Mouse (Mus musculus): ENCODE data around the gene Rbms3.

The Rbms3 gene

GRCm38 (mm10) chr9:117375776-117376175 lies 253.9 kb downstream of the Rbms3 start:
- DNase-seq (ENCODE audit: low spot score) = no peak

GRCm38 (mm10) chr9:117373164-117373741 lies 256.5 kb downstream of the Rbms3 start:
- DNase-seq (ENCODE audit: low spot score) = peak; percentile 38

GRCm38 (mm10) chr9:117371980-117372379 lies 257.7 kb downstream of the Rbms3 start:
- no peak for DNase-seq (ENCODE audit: low spot score)

GRCm38 (mm10) chr9:117370086-117370485 lies 259.6 kb downstream of the Rbms3 start:
- DNase-seq (ENCODE audit: low spot score) = no peak

GRCm38 (mm10) chr9:117368016-117368415 lies 261.7 kb downstream of the Rbms3 start:
- DNase-seq (ENCODE audit: low spot score) = no peak

GRCm38 (mm10) chr9:117364610-117365009 lies 265.1 kb downstream of the Rbms3 start:
- DNase-seq (ENCODE audit: low spot score) = no peak

GRCm38 (mm10) chr9:117361431-117361830 lies 268.3 kb downstream of the Rbms3 start:
- no peak for DNase-seq (ENCODE audit: low spot score)

GRCm38 (mm10) chr9:117356764-117357442 lies 272.8 kb downstream of the Rbms3 start:
- DNase-seq (ENCODE audit: low spot score) = peak; percentile 47

GRCm38 (mm10) chr9:117355501-117355900 lies 274.2 kb downstream of the Rbms3 start:
- DNase-seq (ENCODE audit: low spot score) = no peak

- DNase-seq (ENCODE audit: low spot score) = no peak
These were observed 287.4 kb downstream of the Rbms3 start for GRCm38 (mm10) chr9:117342336-117342735.

- no peak for DNase-seq (ENCODE audit: low spot score)
These were observed 299.0 kb downstream of the Rbms3 start for GRCm38 (mm10) chr9:117330681-117331080.

- no peak for DNase-seq (ENCODE audit: low spot score)
These were observed 310.4 kb downstream of the Rbms3 start for GRCm38 (mm10) chr9:117319271-117319670.

GRCm38 (mm10) chr9:117318461-117318860 lies 311.3 kb downstream of the Rbms3 start:
- no peak for DNase-seq (ENCODE audit: low spot score)

- peak; percentile 3 for DNase-seq (ENCODE audit: low spot score)
These were observed 312.5 kb downstream of the Rbms3 start for GRCm38 (mm10) chr9:117317251-117317650.

GRCm38 (mm10) chr9:117313642-117314041 lies 316.1 kb downstream of the Rbms3 start:
- DNase-seq (ENCODE audit: low spot score) = no peak

- no peak for DNase-seq (ENCODE audit: low spot score)
These were observed 319.9 kb downstream of the Rbms3 start for GRCm38 (mm10) chr9:117309809-117310208.

GRCm38 (mm10) chr9:117298991-117299390 lies 330.7 kb downstream of the Rbms3 start:
- DNase-seq (ENCODE audit: low spot score) = no peak

GRCm38 (mm10) chr9:117297662-117298531 lies 331.8 kb downstream of the Rbms3 start:
- DNase-seq (ENCODE audit: low spot score) = no peak

- DNase-seq (ENCODE audit: low spot score) = no peak
These were observed 338.5 kb downstream of the Rbms3 start for GRCm38 (mm10) chr9:117291066-117291850.

- no peak for DNase-seq (ENCODE audit: low spot score)
These were observed 354.9 kb downstream of the Rbms3 start for GRCm38 (mm10) chr9:117274846-117275245.

- DNase-seq (ENCODE audit: low spot score) = no peak
These were observed 370.1 kb downstream of the Rbms3 start for GRCm38 (mm10) chr9:117259614-117260013.

- peak; percentile 30 for DNase-seq (ENCODE audit: low spot score)
These were observed 376.4 kb downstream of the Rbms3 start for GRCm38 (mm10) chr9:117253361-117253760.

All from urinary bladder, postnatal 14 days (tissue).